Mouse (Mus musculus): ENCODE results near the gene Klhl31.
A peak's percentile ranks its signal among the peaks of the same experiment; 100 is the strongest.

The Klhl31 gene

GRCm38 (mm10) chr9:77703476-77703875 lies 67.2 kb downstream of the Klhl31 start:
- DNase-seq (ENCODE audit: low spot score), result peak; percentile 20

- no peak for DNase-seq (ENCODE audit: low spot score)
Measured at GRCm38 (mm10) chr9:77704108-77704507, 67.8 kb downstream of the Klhl31 start.

- DNase-seq (ENCODE audit: low spot score), result no peak
Measured at GRCm38 (mm10) chr9:77706515-77706914, 70.2 kb downstream of the Klhl31 start.

GRCm38 (mm10) chr9:77707433-77708139 lies 71.3 kb downstream of the Klhl31 start:
- no peak for DNase-seq (ENCODE audit: low spot score)

GRCm38 (mm10) chr9:77708950-77709349 lies 72.7 kb downstream of the Klhl31 start:
- DNase-seq (ENCODE audit: low spot score), result no peak
